Mouse (Mus musculus) brain, adult 2 months (tissue): Measurements from ENCODE around the gene Tfpt.
"Not testable (repeated sequence)": the region's sequence is repeated elsewhere in the genome, so short reads cannot be mapped to it uniquely, and the experiment has no call there.

Experiments used
- DNase-seq: peaks from one replicate; pipeline ENCODE4 v3.0.0; 2011; ENCODE audit warnings: low read depth, low spot score

The Tfpt gene

DNA sequence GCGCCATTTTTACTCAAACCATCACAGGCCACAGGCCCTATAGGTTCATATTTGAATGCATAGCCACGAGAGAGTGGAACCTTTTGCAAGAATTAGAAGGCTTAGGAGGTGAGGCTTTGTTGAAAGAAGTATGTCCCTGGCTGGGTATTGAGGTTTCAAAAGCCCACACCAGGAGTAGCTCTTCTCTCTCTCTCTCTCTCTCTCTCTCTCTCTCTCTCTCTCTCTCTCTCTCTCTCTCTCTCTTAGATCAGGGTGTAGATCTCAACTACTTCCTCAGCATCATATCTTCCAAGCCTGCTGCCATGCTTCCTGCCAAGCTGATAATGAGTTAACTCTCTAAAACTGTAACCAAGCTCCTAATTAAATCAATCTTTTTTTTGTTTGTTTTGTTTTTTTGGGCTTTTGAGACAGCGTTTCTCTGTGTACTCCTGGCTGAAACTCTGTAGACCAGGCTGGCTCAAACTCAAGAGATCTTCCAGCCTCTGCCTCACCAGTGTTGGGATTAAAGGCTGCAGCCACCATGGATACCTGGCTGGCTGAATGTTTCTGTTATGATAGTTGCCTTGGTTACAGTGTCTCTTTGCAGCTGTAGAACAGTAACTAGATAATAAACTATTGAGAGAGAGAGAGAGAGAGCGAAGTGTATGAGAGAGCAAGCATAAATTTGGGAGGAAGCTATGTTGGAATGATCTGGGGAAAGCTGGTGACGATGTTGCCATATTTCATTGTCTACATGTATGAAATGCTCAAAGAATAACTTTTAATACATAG lies 53.2 kb downstream of the Tfpt start:
- no peak for DNase-seq

DNA sequence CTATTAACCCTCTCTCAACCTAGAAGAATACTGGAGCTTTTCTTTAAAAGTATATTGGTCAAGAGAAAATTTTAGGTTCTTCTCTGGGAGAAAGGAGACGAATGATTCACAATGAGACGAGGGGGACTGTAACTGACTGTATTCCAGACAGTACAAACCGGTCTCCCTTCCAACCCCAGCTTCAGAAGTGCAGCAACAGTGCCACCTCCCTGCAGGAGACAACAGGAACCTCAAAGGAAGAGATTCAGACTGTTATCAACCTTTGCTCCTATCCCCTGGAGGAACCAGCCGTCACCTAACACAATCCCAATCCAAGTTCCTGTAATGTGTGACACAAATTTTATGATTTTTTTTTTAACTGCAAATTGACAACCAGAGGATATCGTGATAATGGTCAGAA lies 55.5 kb downstream of the Tfpt start:
- DNase-seq, result peak; percentile 69

DNA sequence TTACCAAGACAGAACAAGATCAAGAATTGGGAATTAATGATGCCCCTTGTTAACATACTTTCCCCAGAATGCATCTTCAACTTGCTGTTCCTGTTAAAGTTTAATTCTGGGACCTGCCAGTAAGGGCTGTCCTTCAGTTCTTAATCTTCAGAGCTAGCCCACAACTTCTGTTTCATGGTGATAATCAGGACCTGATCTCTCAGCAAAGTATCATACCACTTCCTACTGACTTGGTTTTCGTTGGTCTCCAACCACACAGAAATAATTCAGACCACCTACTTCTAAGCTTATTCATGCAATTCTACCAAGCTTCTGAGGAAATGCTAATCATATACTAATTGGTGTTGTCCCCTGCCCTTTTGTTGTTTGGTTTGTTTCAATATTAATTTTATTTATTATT lies 57.9 kb downstream of the Tfpt start:
- DNase-seq, result no peak

DNA sequence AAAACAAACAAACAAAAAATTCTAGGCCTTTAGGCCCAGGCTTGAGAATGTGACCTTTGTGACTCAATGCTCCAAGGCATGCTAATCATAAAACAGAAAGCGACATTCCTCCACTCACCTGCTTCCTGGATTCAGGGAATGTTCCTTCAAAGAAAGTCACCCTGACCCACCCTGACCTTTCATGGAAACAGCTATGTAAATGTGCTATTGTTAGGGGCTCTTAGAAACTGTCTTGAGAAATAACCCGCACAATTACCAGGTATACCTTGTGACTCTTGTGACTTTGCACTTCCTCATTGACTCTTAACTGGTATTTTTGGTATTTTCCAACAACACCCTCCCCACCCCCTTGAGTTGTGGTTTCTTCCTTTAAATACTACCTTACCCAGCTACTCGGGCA lies 59.1 kb downstream of the Tfpt start:
- DNase-seq, result not testable (repeated sequence)
